Mouse (Mus musculus) liver, embryonic 16.5 days (tissue): Measurements from ENCODE around the gene Dbx2. TPM values are rescaled to one million over a fixed set of nuclear protein-coding genes. Genes with fewer than 3 reads are reported as not detected.

Experiments
- ATAC-seq: fragments of 200-750 bp; cut with Nextera tagmentation; 2 replicates; pipeline ENCODE4 v1.8.0; 2017; ENCODE audit warnings: low read depth, mild to moderate bottlenecking, moderate number of reproducible peaks, moderate library complexity
- H3K27ac ChIP-seq: fragments of 300-500 bp; sonication (generic); 2 replicates; pipeline ENCODE4 v1.5.1; 2014; ENCODE audit warnings: mild to moderate bottlenecking, low read length
- H3K27me3 ChIP-seq: fragments of 300-500 bp; sonication (generic); 2 replicates; pipeline ENCODE4 v1.6.1; 2014; ENCODE audit warnings: low read depth, low read length, mixed read lengths; ENCODE audit not compliant: control insufficient read depth, insufficient read depth
- H3K36me3 ChIP-seq: fragments of 300-500 bp; sonication (generic); 2 replicates; pipeline ENCODE4 v1.6.1; 2014; ENCODE audit warnings: mild to moderate bottlenecking; ENCODE audit not compliant: control insufficient read depth, insufficient read depth
- H3K4me1 ChIP-seq: fragments of 300-500 bp; sonication (generic); 2 replicates; pipeline ENCODE4 v1.6.1; 2014; ENCODE audit warnings: low read depth, low read length, mixed read lengths; ENCODE audit not compliant: control insufficient read depth
- H3K4me2 ChIP-seq: fragments of 300-500 bp; sonication (generic); 2 replicates; pipeline ENCODE4 v1.6.1; 2014; ENCODE audit warnings: low read depth, low read length, mixed read lengths
- H3K4me3 ChIP-seq: fragments of 300-500 bp; sonication (generic); 2 replicates; pipeline ENCODE4 v1.5.1; 2014; ENCODE audit warnings: low read depth, mild to moderate bottlenecking, low read length
- H3K9ac ChIP-seq: fragments of 300-500 bp; sonication (generic); 2 replicates; pipeline ENCODE4 v1.6.1; 2014; ENCODE audit warnings: low read depth, low read length
- H3K9me3 ChIP-seq: fragments of 300-500 bp; sonication (generic); replicated peaks from 2 replicates; pipeline ENCODE4 v1.6.1; 2016; ENCODE audit warnings: low read length; ENCODE audit not compliant: control insufficient read depth
- WGBS: fragments of 180-500 bp; shearing (Covaris S2); extraction: QIAGEN DNeasy Blood & Tissue Kit; methylation state at CpG from one replicate; pipeline ENCODE4 v1.1.7; 2014; ENCODE audit not compliant: insufficient replicate concordance; 5-methylcytosine and 5-hydroxymethylcytosine counted together
- polyA plus RNA-seq: library from polyadenylated mRNA; unstranded; fragments of >200 nt; fragmentation: Nextera tagmentation; extraction: Ambion mirVana; gene quantifications from 2 replicates; pipeline ENCODE4 v1.2.1, GENCODE M21; 2015

Dbx2 gene
- polyA plus RNA-seq, 1 experiment from 2014 or later = not detected

DNA sequence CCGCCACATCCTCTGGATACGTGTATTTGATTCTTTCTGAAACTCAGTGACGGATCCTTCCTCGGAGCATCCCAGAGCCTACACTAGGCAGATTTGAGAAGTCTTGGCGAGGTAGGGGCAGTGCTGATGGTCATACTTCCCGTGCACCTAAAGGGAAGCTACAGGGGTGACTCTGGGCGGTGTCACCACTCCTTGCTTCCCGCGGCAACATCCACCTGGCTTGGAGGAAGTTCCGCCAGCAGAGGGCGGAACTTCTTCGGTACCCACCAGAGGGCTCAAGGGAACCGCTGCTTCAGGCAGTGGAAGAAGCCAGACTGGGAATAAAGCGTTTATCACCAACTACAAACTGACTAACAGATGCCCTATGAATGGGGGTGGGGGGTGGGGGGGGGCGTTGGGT lies 68.9 kb downstream of the Dbx2 start:
- Histone ChIP-seq H3K27ac (no peak overlapping the region), H3K36me3 (no peaks in the 10 kb centered on the region), H3K4me3 (no peak overlapping the region), H3K9me3 (no peaks in the 10 kb centered on the region), H3K9ac (no peak overlapping the region), H3K4me1 (no peaks in the 10 kb centered on the region), H3K27me3 (no peaks in the 10 kb centered on the region), H3K4me2 (no peak overlapping the region)
- WGBS = 78% methylated on average over 15 of the region's 15 CpGs
- ATAC-seq = no peak

GRCm38 (mm10) chr15:95584891-95585290 lies 70.9 kb downstream of the Dbx2 start:
- Histone ChIP-seq H3K27me3 (no peaks in the 10 kb centered on the region), H3K4me2 (no peak overlapping the region), H3K27ac (no peak overlapping the region), H3K9ac (no peak overlapping the region), H3K4me1 (no peaks in the 10 kb centered on the region), H3K4me3 (no peak overlapping the region), H3K36me3 (no peaks in the 10 kb centered on the region), H3K9me3 (no peaks in the 10 kb centered on the region)
- no peak for ATAC-seq
- WGBS = 49% methylated on average over 4 of the region's 4 CpGs

GRCm38 (mm10) chr15:95574661-95575060 lies 81.1 kb downstream of the Dbx2 start:
- H3K27me3 ChIP-seq = no peaks in the 10 kb centered on the region
- no peaks in the 10 kb centered on the region for H3K4me1 ChIP-seq
- H3K27ac ChIP-seq = no peak overlapping the region
- no peak for ATAC-seq
- no peaks in the 10 kb centered on the region for H3K9me3 ChIP-seq
- no peak overlapping the region for H3K9ac ChIP-seq
- no peak overlapping the region for H3K4me2 ChIP-seq
- no peaks in the 10 kb centered on the region for H3K36me3 ChIP-seq
- no peak overlapping the region for H3K4me3 ChIP-seq
- 13% methylated on average over 5 of the region's 5 CpGs for WGBS

Other genes with a start within 250 kb of the Dbx2 start
- gene Nell2, start 127.4 kb downstream of the Dbx2 start, polyA plus RNA-seq = 0.21 and 0.22 TPM in 2 replicates
- 9.2 and 10.5 TPM in 2 replicates for gene Ano6, start 134.9 kb upstream of the Dbx2 start, polyA plus RNA-seq